Mouse (Mus musculus): Measurements from ENCODE around the gene Xylt1. TPM values are rescaled to one million over a fixed set of nuclear protein-coding genes. Genes with fewer than 3 reads are reported as not detected.
A peak's percentile ranks its signal among the peaks of the same experiment; 100 is the strongest.

Xylt1 gene
- polyA plus RNA-seq, 1 experiment from 2014 or later, result 1.8 TPM

GRCm38 (mm10) chr7:117484989-117485536, 104.3 kb downstream of the Xylt1 start:
- no peak overlapping the region for H3K4me2 ChIP-seq
- H3K4me1 ChIP-seq (replicated peaks), result no peaks in the 10 kb centered on the region
- H3K27ac ChIP-seq, result no peak overlapping the region
- H3K36me3 ChIP-seq, result no peaks in the 10 kb centered on the region
- no peak overlapping the region for H3K9ac ChIP-seq (replicated peaks)
- ATAC-seq (ENCODE audit: insufficient number of reproducible peaks, insufficient read depth, low FRiP score, low TSS enrichment, low read depth), result no peak
- no peak overlapping the region for H3K4me3 ChIP-seq (replicated peaks)
- H3K9me3 ChIP-seq, result no peaks in the 10 kb centered on the region
- WGBS, result 88% methylated on average over 7 of the region's 7 CpGs
- no peaks in the 10 kb centered on the region for H3K27me3 ChIP-seq

- WGBS, result 46% methylated on average over 7 of the region's 7 CpGs
- Histone ChIP-seq H3K4me2 (no peak overlapping the region), H3K27me3 (no peaks in the 10 kb centered on the region), H3K36me3 (no peaks in the 10 kb centered on the region), H3K4me3 (replicated peaks) (no peak overlapping the region), H3K9ac (replicated peaks) (no peak overlapping the region), H3K27ac (no peak overlapping the region), H3K9me3 (no peaks in the 10 kb centered on the region), H3K4me1 (replicated peaks) (no peaks in the 10 kb centered on the region)
- no peak for ATAC-seq (ENCODE audit: insufficient number of reproducible peaks, insufficient read depth, low FRiP score, low TSS enrichment, low read depth)
These were observed 105.8 kb downstream of the Xylt1 start for GRCm38 (mm10) chr7:117486425-117487172.

GRCm38 (mm10) chr7:117487173-117487490, 106.4 kb downstream of the Xylt1 start:
- no peaks in the 10 kb centered on the region for H3K4me1 ChIP-seq (replicated peaks)
- H3K4me2 ChIP-seq, result no peak overlapping the region
- H3K9ac ChIP-seq (replicated peaks), result no peak overlapping the region
- H3K36me3 ChIP-seq, result no peaks in the 10 kb centered on the region
- ATAC-seq (ENCODE audit: insufficient number of reproducible peaks, insufficient read depth, low FRiP score, low TSS enrichment, low read depth), result no peak
- no peaks in the 10 kb centered on the region for H3K27me3 ChIP-seq
- no peak overlapping the region for H3K27ac ChIP-seq
- 88% methylated on average over 2 of the region's 2 CpGs for WGBS
- no peak overlapping the region for H3K4me3 ChIP-seq (replicated peaks)
- H3K9me3 ChIP-seq, result no peaks in the 10 kb centered on the region

- no peak overlapping the region for H3K27ac ChIP-seq
- no peaks in the 10 kb centered on the region for H3K36me3 ChIP-seq
- no peaks in the 10 kb centered on the region for H3K9me3 ChIP-seq
- no peaks in the 10 kb centered on the region for H3K27me3 ChIP-seq
- no peak for ATAC-seq (ENCODE audit: insufficient number of reproducible peaks, insufficient read depth, low FRiP score, low TSS enrichment, low read depth)
- no peak overlapping the region for H3K4me3 ChIP-seq (replicated peaks)
- no peak overlapping the region for H3K4me2 ChIP-seq
- H3K9ac ChIP-seq (replicated peaks), result no peak overlapping the region
- peaks cover 5% of the 10 kb centered on the region for H3K4me1 ChIP-seq (replicated peaks)
- 81% methylated on average over 5 of the region's 5 CpGs for WGBS
These were observed 109.2 kb downstream of the Xylt1 start for GRCm38 (mm10) chr7:117489973-117490372.

GRCm38 (mm10) chr7:117490500-117491205, 109.9 kb downstream of the Xylt1 start:
- no peak overlapping the region for H3K4me2 ChIP-seq
- peaks cover 5% of the 10 kb centered on the region for H3K4me1 ChIP-seq (replicated peaks)
- H3K9ac ChIP-seq (replicated peaks), result no peak overlapping the region
- no peak for ATAC-seq (ENCODE audit: insufficient number of reproducible peaks, insufficient read depth, low FRiP score, low TSS enrichment, low read depth)
- no peaks in the 10 kb centered on the region for H3K9me3 ChIP-seq
- 81% methylated on average over 9 of the region's 9 CpGs for WGBS
- no peak overlapping the region for H3K4me3 ChIP-seq (replicated peaks)
- H3K27me3 ChIP-seq, result no peaks in the 10 kb centered on the region
- H3K36me3 ChIP-seq, result no peaks in the 10 kb centered on the region
- H3K27ac ChIP-seq, result no peak overlapping the region

- H3K27ac ChIP-seq, result no peak overlapping the region
- H3K4me3 ChIP-seq (replicated peaks), result no peak overlapping the region
- no peaks in the 10 kb centered on the region for H3K9me3 ChIP-seq
- H3K27me3 ChIP-seq, result no peaks in the 10 kb centered on the region
- peaks cover 5% of the 10 kb centered on the region for H3K4me1 ChIP-seq (replicated peaks)
- no peak for ATAC-seq (ENCODE audit: insufficient number of reproducible peaks, insufficient read depth, low FRiP score, low TSS enrichment, low read depth)
- no peak overlapping the region for H3K9ac ChIP-seq (replicated peaks)
- 69% methylated on average over 5 of the region's 5 CpGs for WGBS
- no peak overlapping the region for H3K4me2 ChIP-seq
- no peaks in the 10 kb centered on the region for H3K36me3 ChIP-seq
These were observed 110.7 kb downstream of the Xylt1 start for GRCm38 (mm10) chr7:117491495-117491894.

- H3K27me3 ChIP-seq, result no peaks in the 10 kb centered on the region
- H3K36me3 ChIP-seq, result no peaks in the 10 kb centered on the region
- WGBS, result 51% methylated on average over 6 of the region's 6 CpGs
- H3K4me3 ChIP-seq (replicated peaks), result no peak overlapping the region
- H3K9ac ChIP-seq (replicated peaks), result no peak overlapping the region
- no peaks in the 10 kb centered on the region for H3K9me3 ChIP-seq
- H3K27ac ChIP-seq, result no peak overlapping the region; the same call in 1 of the 2 replicates
- peaks cover 5% of the 10 kb centered on the region for H3K4me1 ChIP-seq (replicated peaks)
- no peak overlapping the region for H3K4me2 ChIP-seq
- peak; percentile 32; the same call in 1 of the 2 replicates for ATAC-seq (ENCODE audit: insufficient number of reproducible peaks, insufficient read depth, low FRiP score, low TSS enrichment, low read depth)
These were observed 113.4 kb downstream of the Xylt1 start for GRCm38 (mm10) chr7:117494210-117494609.

GRCm38 (mm10) chr7:117494618-117495310, 114.0 kb downstream of the Xylt1 start:
- Histone ChIP-seq H3K27ac (no peak overlapping the region; the same call in 1 of the 2 replicates), H3K4me2 (no peak overlapping the region), H3K4me1 (replicated peaks) (peaks cover 5% of the 10 kb centered on the region), H3K9me3 (no peaks in the 10 kb centered on the region), H3K4me3 (replicated peaks) (no peak overlapping the region), H3K36me3 (no peaks in the 10 kb centered on the region), H3K9ac (replicated peaks) (no peak overlapping the region), H3K27me3 (no peaks in the 10 kb centered on the region)
- ATAC-seq (ENCODE audit: insufficient number of reproducible peaks, insufficient read depth, low FRiP score, low TSS enrichment, low read depth), result no peak
- WGBS, result 83% methylated on average over 8 of the region's 8 CpGs

- H3K4me1 ChIP-seq (replicated peaks), result peaks cover 5% of the 10 kb centered on the region
- no peak overlapping the region for H3K4me2 ChIP-seq
- no peak overlapping the region for H3K4me3 ChIP-seq (replicated peaks)
- H3K27me3 ChIP-seq, result no peaks in the 10 kb centered on the region
- WGBS, result 84% methylated on average over 8 of the region's 8 CpGs
- no peak for ATAC-seq (ENCODE audit: insufficient number of reproducible peaks, insufficient read depth, low FRiP score, low TSS enrichment, low read depth)
- no peaks in the 10 kb centered on the region for H3K36me3 ChIP-seq
- H3K9me3 ChIP-seq, result peaks cover 5% of the 10 kb centered on the region; the same call in 1 of the 2 replicates
- no peak overlapping the region for H3K27ac ChIP-seq
- no peak overlapping the region for H3K9ac ChIP-seq (replicated peaks)
These were observed 115.0 kb downstream of the Xylt1 start for GRCm38 (mm10) chr7:117495751-117496150.

GRCm38 (mm10) chr7:117498173-117498572, 117.4 kb downstream of the Xylt1 start:
- Histone ChIP-seq H3K4me2 (no peak overlapping the region), H3K9me3 (peaks cover 12% of the 10 kb centered on the region; the same call in 1 of the 2 replicates), H3K27me3 (no peaks in the 10 kb centered on the region), H3K4me3 (replicated peaks) (no peak overlapping the region), H3K27ac (no peak overlapping the region), H3K4me1 (replicated peaks) (peaks cover 10% of the 10 kb centered on the region), H3K9ac (replicated peaks) (no peak overlapping the region), H3K36me3 (no peaks in the 10 kb centered on the region)
- no peak for ATAC-seq (ENCODE audit: insufficient number of reproducible peaks, insufficient read depth, low FRiP score, low TSS enrichment, low read depth)
- 83% methylated on average over 2 of the region's 2 CpGs for WGBS
